Mouse (Mus musculus) kidney, postnatal 0 days (tissue): ENCODE measurements around the gene Fbxl17. TPM values are rescaled to one million over a fixed set of nuclear protein-coding genes. Genes with fewer than 3 reads are reported as not detected.

Experiments used
- ATAC-seq: fragments of 200-750 bp; cut with Nextera tagmentation; replicated peaks from 2 replicates; pipeline ENCODE4 v1.8.0; 2017; ENCODE audit warnings: low read depth, moderate number of reproducible peaks, moderate TSS enrichment, moderate library complexity; ENCODE audit not compliant: low FRiP score
- DNase-seq: peaks from one replicate; pipeline ENCODE4 v3.0.0-alpha.2; 2016; ENCODE audit warnings: low spot score
- H3K27ac ChIP-seq: fragments of 300-500 bp; sonication (generic); 2 replicates; pipeline ENCODE4 v1.5.1; 2014; ENCODE audit warnings: mild to moderate bottlenecking
- H3K27me3 ChIP-seq: fragments of 300-500 bp; sonication (generic); 2 replicates; pipeline ENCODE4 v1.6.1; 2014; ENCODE audit warnings: low read length, mixed read lengths; ENCODE audit not compliant: insufficient read depth
- H3K36me3 ChIP-seq: fragments of 300-500 bp; sonication (generic); 2 replicates; pipeline ENCODE4 v1.6.1; 2014; ENCODE audit warnings: low read length, mixed read lengths; ENCODE audit not compliant: insufficient read depth
- H3K4me1 ChIP-seq: fragments of 300-500 bp; sonication (generic); replicated peaks from 2 replicates; pipeline ENCODE4 v1.6.1; 2014; ENCODE audit warnings: antibody characterized with exemption, low read length, mixed read lengths; ENCODE audit not compliant: insufficient read depth
- H3K4me2 ChIP-seq: fragments of 300-500 bp; sonication (generic); 2 replicates; pipeline ENCODE4 v1.6.1; 2014; ENCODE audit warnings: mild to moderate bottlenecking, low read length, moderate library complexity, mixed read lengths
- H3K4me3 ChIP-seq: fragments of 300-500 bp; sonication (generic); replicated peaks from 2 replicates; pipeline ENCODE4 v1.5.1; 2014; ENCODE audit warnings: low read depth, low read length
- H3K9ac ChIP-seq: fragments of 300-500 bp; sonication (generic); 2 replicates; pipeline ENCODE4 v1.6.1; 2014; ENCODE audit warnings: low read depth, low read length
- H3K9me3 ChIP-seq: fragments of 300-500 bp; sonication (generic); replicated peaks from 2 replicates; pipeline ENCODE4 v1.6.1; 2016; ENCODE audit warnings: low read length, inconsistent platforms, mixed read lengths
- CTCF ChIP-seq: IDR thresholded peaks from 2 replicates; pipeline ENCODE4 v1.5.1; 2016; ENCODE audit warnings: antibody characterized with exemption, low read depth, mild to moderate bottlenecking, moderate library complexity
- WGBS: fragments of 180-500 bp; shearing (Covaris S2); extraction: QIAGEN DNeasy Blood & Tissue Kit; methylation state at CpG from one replicate; pipeline ENCODE4 v1.1.7; 2014; 5-methylcytosine and 5-hydroxymethylcytosine counted together
- polyA plus RNA-seq: library from polyadenylated mRNA; unstranded; fragments of >200 nt; fragmentation: Nextera tagmentation; extraction: Ambion mirVana; gene quantifications from 2 replicates; pipeline ENCODE4 v1.2.1, GENCODE M21; 2015

The Fbxl17 gene
- polyA plus RNA-seq, 1 experiment from 2014 or later, result 9.0 TPM

DNA sequence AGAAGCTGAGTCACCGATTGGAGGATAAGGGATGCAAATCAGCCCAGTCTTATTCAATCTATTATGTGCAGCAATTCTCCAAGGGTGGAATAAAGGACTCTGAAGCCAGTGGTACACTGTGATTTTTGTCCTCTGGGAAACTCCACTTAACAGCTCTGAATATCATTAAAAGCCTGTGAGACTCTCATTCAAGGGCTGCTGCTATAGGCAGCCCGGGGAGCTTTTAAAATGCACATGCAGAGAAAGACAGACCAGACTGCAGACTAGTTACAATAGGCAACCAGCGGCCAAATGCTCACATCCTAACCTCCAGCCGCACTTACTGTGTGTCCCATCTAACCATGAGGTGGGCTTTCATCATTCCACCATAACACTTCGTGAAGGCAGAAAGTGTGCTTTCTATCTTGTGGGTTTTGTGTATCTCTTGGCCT is 354.5 kb downstream of the Fbxl17 start:
- H3K4me2 ChIP-seq, result no peak overlapping the region
- H3K27ac ChIP-seq, result no peak overlapping the region
- TF ChIP-seq CTCF, result no peak
- no peak overlapping the region for H3K9ac ChIP-seq
- 67% methylated on average over 5 of the region's 5 CpGs for WGBS
- H3K9me3 ChIP-seq, result no peaks in the 10 kb centered on the region
- H3K27me3 ChIP-seq, result no peaks in the 10 kb centered on the region
- H3K4me3 ChIP-seq, result no peak overlapping the region
- H3K36me3 ChIP-seq, result no peaks in the 10 kb centered on the region
- 0 out of 2 replicates have a peak, but pooled peaks cover 3% of the 10 kb centered on the region for H3K4me1 ChIP-seq
- no peak for ATAC-seq
- DNase-seq, result no peak

DNA sequence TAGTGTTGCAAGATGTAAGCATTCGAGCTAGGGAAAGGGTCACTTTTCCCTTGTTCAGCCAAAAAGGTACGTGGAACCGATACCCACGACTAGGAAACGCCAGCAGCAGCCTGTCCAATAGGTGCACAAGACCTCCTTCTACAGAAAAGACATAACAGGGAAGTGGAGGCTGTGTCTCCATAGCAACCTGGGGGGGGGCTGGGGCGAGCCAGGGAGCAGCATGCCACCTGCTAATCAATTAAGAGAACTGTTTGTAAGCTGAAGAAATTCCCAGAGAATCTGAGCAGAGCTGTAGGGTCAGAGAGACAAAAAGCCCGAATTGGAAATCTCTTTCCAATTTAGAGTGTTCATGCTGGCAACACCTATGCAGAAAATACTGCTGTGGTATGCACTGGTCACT is 356.0 kb downstream of the Fbxl17 start:
- no peak for TF ChIP-seq CTCF
- DNase-seq, result no peak
- 84% methylated on average over 7 of the region's 7 CpGs for WGBS
- Histone ChIP-seq H3K36me3 (no peaks in the 10 kb centered on the region), H3K4me2 (no peak overlapping the region), H3K9me3 (no peaks in the 10 kb centered on the region), H3K9ac (no peak overlapping the region), H3K27ac (no peak overlapping the region), H3K4me3 (no peak overlapping the region), H3K27me3 (no peaks in the 10 kb centered on the region), H3K4me1 (0 out of 2 replicates have a peak, but pooled peaks cover 3% of the 10 kb centered on the region)
- no peak for ATAC-seq

DNA sequence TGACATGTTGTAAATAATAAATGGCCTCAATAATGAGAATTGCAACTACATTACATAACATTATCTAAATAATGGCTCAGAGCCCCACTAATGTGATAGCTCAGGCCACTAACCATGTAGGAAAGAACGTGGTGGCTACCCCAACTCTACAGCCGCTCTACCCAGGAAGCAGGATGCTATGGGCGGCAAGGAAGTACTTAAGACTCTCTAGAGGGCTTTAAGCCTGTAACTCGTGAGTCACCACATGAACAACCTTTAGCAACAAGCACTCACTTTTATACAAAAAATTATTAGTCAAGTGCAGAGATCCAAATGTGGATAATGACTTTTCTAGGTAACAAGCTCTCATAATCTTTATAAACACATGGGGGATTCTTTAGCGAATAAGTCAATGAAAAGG is 365.0 kb downstream of the Fbxl17 start:
- H3K4me1 ChIP-seq, result no peaks in the 10 kb centered on the region
- ATAC-seq, result no peak
- no peaks in the 10 kb centered on the region for H3K9me3 ChIP-seq
- H3K27me3 ChIP-seq, result no peaks in the 10 kb centered on the region
- TF ChIP-seq CTCF, result no peak
- WGBS, result 86% methylated on average over 5 of the region's 5 CpGs
- no peak for DNase-seq
- no peak overlapping the region for H3K4me2 ChIP-seq
- no peak overlapping the region for H3K4me3 ChIP-seq
- no peak overlapping the region for H3K27ac ChIP-seq
- H3K9ac ChIP-seq, result no peak overlapping the region
- H3K36me3 ChIP-seq, result no peaks in the 10 kb centered on the region

DNA sequence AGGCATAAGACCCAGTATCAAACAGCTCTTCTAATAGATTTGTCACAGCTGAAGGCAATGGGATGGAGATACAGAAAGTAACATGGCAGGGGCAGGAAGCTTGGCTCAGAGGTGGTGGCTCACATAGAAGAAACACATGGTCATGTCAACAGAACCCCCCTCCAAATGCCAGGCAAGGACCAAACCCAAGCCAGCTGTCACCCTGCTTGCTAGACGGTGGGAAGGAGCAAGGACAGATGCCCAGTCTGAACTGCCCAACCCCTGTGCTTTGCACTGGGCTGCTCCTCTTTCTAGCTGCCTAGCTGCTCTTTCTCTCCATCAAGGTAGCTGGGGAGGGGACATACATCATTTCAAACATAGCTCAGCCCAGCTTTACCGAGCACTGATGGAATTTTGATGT is 377.4 kb downstream of the Fbxl17 start:
- no peak overlapping the region for H3K9ac ChIP-seq
- H3K4me3 ChIP-seq, result no peak overlapping the region
- no peak overlapping the region for H3K27ac ChIP-seq
- 75% methylated on average over 2 of the region's 2 CpGs for WGBS
- H3K4me2 ChIP-seq, result no peak overlapping the region
- no peaks in the 10 kb centered on the region for H3K9me3 ChIP-seq
- no peak for ATAC-seq
- no peak for DNase-seq
- no peak for TF ChIP-seq CTCF
- no peaks in the 10 kb centered on the region for H3K27me3 ChIP-seq
- H3K4me1 ChIP-seq, result no peaks in the 10 kb centered on the region
- H3K36me3 ChIP-seq, result 0 out of 2 replicates have a peak, but pooled peaks cover 4% of the 10 kb centered on the region

DNA sequence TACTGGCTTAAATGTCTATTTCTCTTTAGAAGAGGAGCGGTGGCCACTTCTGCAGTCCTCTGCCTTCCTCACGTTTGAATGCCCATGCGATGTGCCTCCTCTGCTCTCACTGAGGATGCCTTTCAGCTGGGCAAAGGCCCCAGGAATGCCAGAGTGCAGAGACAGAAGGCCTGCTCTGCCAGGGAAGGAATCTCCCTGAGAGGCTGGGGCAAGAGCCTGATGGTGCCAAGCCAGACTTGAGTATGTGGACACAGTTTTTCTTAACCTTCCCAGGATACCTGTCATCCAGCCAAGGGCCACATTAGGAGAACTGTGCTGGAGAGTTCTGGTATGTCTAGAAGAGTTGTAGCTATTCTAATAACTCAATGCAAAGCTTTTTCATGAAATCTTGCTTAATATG is 380.1 kb downstream of the Fbxl17 start:
- Histone ChIP-seq H3K27me3 (no peaks in the 10 kb centered on the region), H3K36me3 (no peaks in the 10 kb centered on the region), H3K27ac (no peak overlapping the region), H3K4me3 (no peak overlapping the region), H3K9me3 (no peaks in the 10 kb centered on the region), H3K4me2 (no peak overlapping the region), H3K4me1 (no peaks in the 10 kb centered on the region), H3K9ac (no peak overlapping the region)
- 89% methylated on average over 3 of the region's 3 CpGs for WGBS
- ATAC-seq (no peak), DNase-seq (no peak)
- no peak for TF ChIP-seq CTCF

DNA sequence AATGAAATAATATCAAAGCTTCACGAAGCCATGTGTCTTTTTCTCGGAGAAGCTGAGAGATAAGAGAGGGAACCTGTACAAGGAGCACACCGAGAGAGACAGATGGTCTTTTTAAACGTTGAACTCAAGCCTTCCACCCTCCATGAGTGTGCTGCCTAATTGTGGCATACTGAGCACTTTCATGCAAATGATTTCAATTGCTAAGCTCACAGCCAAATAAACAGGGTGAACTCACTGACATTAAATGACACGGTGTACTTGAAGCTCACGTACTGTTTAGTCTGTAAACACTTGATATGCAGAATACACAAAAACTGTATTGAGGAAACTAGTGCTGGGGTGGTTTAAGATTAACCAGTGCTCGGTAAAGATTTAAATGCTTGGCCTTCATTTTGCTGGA is 380.7 kb downstream of the Fbxl17 start:
- no peak overlapping the region for H3K4me3 ChIP-seq
- no peaks in the 10 kb centered on the region for H3K9me3 ChIP-seq
- H3K4me1 ChIP-seq, result no peaks in the 10 kb centered on the region
- H3K9ac ChIP-seq, result no peak overlapping the region
- TF ChIP-seq CTCF, result no peak
- no peak overlapping the region for H3K27ac ChIP-seq
- 65% methylated on average over 7 of the region's 7 CpGs for WGBS
- no peak overlapping the region for H3K4me2 ChIP-seq
- no peaks in the 10 kb centered on the region for H3K27me3 ChIP-seq
- DNase-seq, result no peak
- ATAC-seq, result no peak
- H3K36me3 ChIP-seq, result no peaks in the 10 kb centered on the region

DNA sequence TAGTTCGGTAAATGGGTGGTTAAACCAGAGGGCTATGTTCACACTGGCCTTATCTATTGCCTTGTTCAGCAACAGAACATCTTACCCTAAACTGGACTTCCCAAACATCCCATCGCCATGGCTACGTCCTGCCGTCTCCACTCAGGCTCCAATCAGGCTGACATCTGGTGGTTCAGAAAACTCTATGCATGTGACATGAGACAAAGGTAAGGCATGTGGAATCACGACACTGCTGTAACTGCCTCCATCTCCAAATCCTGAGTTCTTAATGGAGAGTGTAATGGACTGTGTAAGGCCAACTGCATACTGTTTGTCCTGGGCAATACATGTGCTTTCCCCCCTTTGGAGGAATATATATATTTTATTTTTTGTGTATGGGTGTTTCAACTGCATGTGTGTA is 382.7 kb downstream of the Fbxl17 start:
- H3K9ac ChIP-seq, result no peak overlapping the region
- H3K4me2 ChIP-seq, result no peak overlapping the region
- H3K4me3 ChIP-seq, result no peak overlapping the region
- TF ChIP-seq CTCF, result no peak
- H3K36me3 ChIP-seq, result no peaks in the 10 kb centered on the region
- H3K27me3 ChIP-seq, result no peaks in the 10 kb centered on the region
- 84% methylated on average over 5 of the region's 5 CpGs for WGBS
- DNase-seq (no peak), ATAC-seq (no peak)
- H3K4me1 ChIP-seq, result no peaks in the 10 kb centered on the region
- H3K27ac ChIP-seq, result no peak overlapping the region
- H3K9me3 ChIP-seq, result no peaks in the 10 kb centered on the region
